Mouse (Mus musculus): ENCODE results near the gene Arhgap5. TPM values are rescaled to one million over a fixed set of nuclear protein-coding genes. Genes with fewer than 3 reads are reported as not detected.

The Arhgap5 gene
- polyA plus RNA-seq (2012; rRNA removed; ENCODE audit: low replicate concordance), result 7.2 and 8.2 TPM in 2 replicates

GRCm38 (mm10) chr12:52503456-52504320, at the start of gene Arhgap5:
TSS of gene Arhgap5 (plus strand) at chr12:52503972.

Other genes starting within 250 kb of the Arhgap5 start
- 0.48 and 0.52 TPM in 2 replicates for gene Akap6, start 195.4 kb downstream of the Arhgap5 start, polyA plus RNA-seq (2012; rRNA removed; ENCODE audit: low replicate concordance)

Data from subcutaneous adipose tissue, adult 2 months (tissue).